Mouse (Mus musculus): ENCODE results near the gene Higd2a. TPM values are rescaled to one million over a fixed set of nuclear protein-coding genes. Genes with fewer than 3 reads are reported as not detected.

The Higd2a gene
- polyA plus RNA-seq, 1 experiment from 2014 or later, result 243 TPM

- DNase-seq (ENCODE audit: low spot score) (no peak), ATAC-seq (no peak)
- Histone ChIP-seq H3K4me2 (replicated peaks; ENCODE audit: low read depth, low read length) (no peak overlapping the region), H3K9me3 (ENCODE audit: low read length) (no peaks in the 10 kb centered on the region), H3K9ac (replicated peaks; ENCODE audit: low read depth) (no peak overlapping the region), H3K27me3 (replicated peaks; ENCODE audit: insufficient read depth, low read length) (no peaks in the 10 kb centered on the region), H3K36me3 (ENCODE audit: insufficient read depth, low read length) (peaks cover 43% of the 10 kb centered on the region), H3K27ac (ENCODE audit: low read length) (no peak overlapping the region), H3K4me3 (ENCODE audit: low read depth, low read length) (no peak overlapping the region), H3K4me1 (ENCODE audit: insufficient read depth, low read depth, low read length) (peaks cover 9% of the 10 kb centered on the region; the same call in 1 of the 2 replicates)
- 89% methylated on average over 7 of the region's 7 CpGs for WGBS
- TF ChIP-seq CTCF (IDR thresholded peaks at IDR 0.05), result no peak
Observed at GRCm38 (mm10) chr13:54560608-54561007, 29.4 kb upstream of the Higd2a start.

GRCm38 (mm10) chr13:54562562-54562961 is 27.4 kb upstream of the Higd2a start:
- peaks cover 9% of the 10 kb centered on the region; the same call in 1 of the 2 replicates for H3K4me1 ChIP-seq (ENCODE audit: insufficient read depth, low read depth, low read length)
- no peak for TF ChIP-seq CTCF (IDR thresholded peaks at IDR 0.05)
- TF ChIP-seq EP300 (IDR thresholded peaks at IDR 0.05), result no peak
- no peak overlapping the region for H3K4me3 ChIP-seq (ENCODE audit: low read depth, low read length)
- no peak overlapping the region for H3K27ac ChIP-seq (ENCODE audit: low read length)
- no peak overlapping the region for H3K9ac ChIP-seq (replicated peaks; ENCODE audit: low read depth)
- H3K4me2 ChIP-seq (replicated peaks; ENCODE audit: low read depth, low read length), result no peak overlapping the region
- 66% methylated on average over 7 of the region's 7 CpGs for WGBS
- H3K9me3 ChIP-seq (ENCODE audit: low read length), result no peaks in the 10 kb centered on the region
- ATAC-seq, result no peak
- no peak for DNase-seq (ENCODE audit: low spot score)
- H3K27me3 ChIP-seq (replicated peaks; ENCODE audit: insufficient read depth, low read length), result no peaks in the 10 kb centered on the region
- H3K36me3 ChIP-seq (ENCODE audit: insufficient read depth, low read length), result peaks cover 26% of the 10 kb centered on the region

GRCm38 (mm10) chr13:54564232-54565200 is 25.5 kb upstream of the Higd2a start:
- peak; percentile 15 for DNase-seq (ENCODE audit: low spot score)
- ATAC-seq, result peak; percentile 47
- peaks cover 17% of the 10 kb centered on the region for H3K36me3 ChIP-seq (ENCODE audit: insufficient read depth, low read length)

GRCm38 (mm10) chr13:54565201-54565581 is 24.8 kb upstream of the Higd2a start, which contains the start of gene 4833439L19Rik:
4833439L19Rik (minus strand) TSS chr13:54565435.
- peaks cover 9% of the 10 kb centered on the region; the same call in 1 of the 2 replicates for H3K4me1 ChIP-seq (ENCODE audit: insufficient read depth, low read depth, low read length)
- under 1% methylated on average over 27 of the region's 27 CpGs for WGBS
- DNase-seq (ENCODE audit: low spot score), result peak; percentile 97
- H3K36me3 ChIP-seq (ENCODE audit: insufficient read depth, low read length), result peaks cover 11% of the 10 kb centered on the region
- TF ChIP-seq EP300 (IDR thresholded peaks at IDR 0.05) (peak; percentile 66), CTCF (IDR thresholded peaks at IDR 0.05) (no peak)
- H3K27me3 ChIP-seq (replicated peaks; ENCODE audit: insufficient read depth, low read length), result no peaks in the 10 kb centered on the region
- peak; percentile 98 for ATAC-seq
- peak within 1 kb of the TSS; percentile 97 for H3K4me3 ChIP-seq (ENCODE audit: low read depth, low read length)
- peak within 1 kb of the TSS; percentile 98 for H3K9ac ChIP-seq (replicated peaks; ENCODE audit: low read depth)
- peak within 1 kb of the TSS; percentile 68 for H3K27ac ChIP-seq (ENCODE audit: low read length)
- H3K9me3 ChIP-seq (ENCODE audit: low read length), result no peaks in the 10 kb centered on the region
- H3K4me2 ChIP-seq (replicated peaks; ENCODE audit: low read depth, low read length), result peak within 1 kb of the TSS; percentile 79

More at GRCm38 (mm10) chr13:54564232-54565200, 25.5 kb upstream of the Higd2a start:
- 10% methylated on average over 45 of the region's 45 CpGs for WGBS
- Histone ChIP-seq H3K9me3 (ENCODE audit: low read length) (no peaks in the 10 kb centered on the region), H3K27ac (ENCODE audit: low read length) (peak overlapping the region; percentile 68), H3K4me1 (ENCODE audit: insufficient read depth, low read depth, low read length) (peaks cover 9% of the 10 kb centered on the region; the same call in 1 of the 2 replicates), H3K4me3 (ENCODE audit: low read depth, low read length) (peak overlapping the region; percentile 97), H3K4me2 (replicated peaks; ENCODE audit: low read depth, low read length) (peak overlapping the region; percentile 79), H3K9ac (replicated peaks; ENCODE audit: low read depth) (peak overlapping the region; percentile 98), H3K27me3 (replicated peaks; ENCODE audit: insufficient read depth, low read length) (no peaks in the 10 kb centered on the region)
- TF ChIP-seq CTCF (IDR thresholded peaks at IDR 0.05) (no peak), EP300 (IDR thresholded peaks at IDR 0.05) (no peak)

GRCm38 (mm10) chr13:54565594-54566345 is 24.2 kb upstream of the Higd2a start:
- peak overlapping the region; percentile 79 for H3K4me2 ChIP-seq (replicated peaks; ENCODE audit: low read depth, low read length)
- no peak overlapping the region for H3K9ac ChIP-seq (replicated peaks; ENCODE audit: low read depth)
- H3K36me3 ChIP-seq (ENCODE audit: insufficient read depth, low read length), result peaks cover 7% of the 10 kb centered on the region
- 49% methylated on average over 8 of the region's 8 CpGs for WGBS
- TF ChIP-seq CTCF (IDR thresholded peaks at IDR 0.05) (peak; percentile 70), EP300 (IDR thresholded peaks at IDR 0.05) (no peak)
- no peaks in the 10 kb centered on the region for H3K9me3 ChIP-seq (ENCODE audit: low read length)
- peak overlapping the region; percentile 97 for H3K4me3 ChIP-seq (ENCODE audit: low read depth, low read length)
- ATAC-seq, result peak; percentile 58
- DNase-seq (ENCODE audit: low spot score), result peak; percentile 61
- peaks cover 9% of the 10 kb centered on the region; the same call in 1 of the 2 replicates for H3K4me1 ChIP-seq (ENCODE audit: insufficient read depth, low read depth, low read length)
- no peak overlapping the region for H3K27ac ChIP-seq (ENCODE audit: low read length)
- H3K27me3 ChIP-seq (replicated peaks; ENCODE audit: insufficient read depth, low read length), result no peaks in the 10 kb centered on the region

- Histone ChIP-seq H3K4me3 (ENCODE audit: low read depth, low read length) (no peak overlapping the region), H3K4me1 (ENCODE audit: insufficient read depth, low read depth, low read length) (peaks cover 9% of the 10 kb centered on the region; the same call in 1 of the 2 replicates), H3K27ac (ENCODE audit: low read length) (no peak overlapping the region), H3K36me3 (ENCODE audit: insufficient read depth, low read length) (no peaks in the 10 kb centered on the region), H3K9me3 (ENCODE audit: low read length) (no peaks in the 10 kb centered on the region), H3K9ac (replicated peaks; ENCODE audit: low read depth) (no peak overlapping the region), H3K4me2 (replicated peaks; ENCODE audit: low read depth, low read length) (no peak overlapping the region), H3K27me3 (replicated peaks; ENCODE audit: insufficient read depth, low read length) (no peaks in the 10 kb centered on the region)
- DNase-seq (ENCODE audit: low spot score) (no peak), ATAC-seq (no peak)
- WGBS, result 50% methylated on average over 5 of the region's 5 CpGs
- no peak for TF ChIP-seq CTCF (IDR thresholded peaks at IDR 0.05)
- TF ChIP-seq EP300 (IDR thresholded peaks at IDR 0.05), result no peak
Observed at GRCm38 (mm10) chr13:54568380-54568779, 21.6 kb upstream of the Higd2a start.

All from lung, postnatal 0 days (tissue).